Mouse (Mus musculus) layer of hippocampus, adult 11-12 months (tissue): ENCODE results near the gene Mfsd11.
"Not testable (repeated sequence)": the region's sequence is repeated elsewhere in the genome, so short reads cannot be mapped to it uniquely, and the experiment has no call there.

ENCODE experiments used
- DNase-seq: peaks from one replicate; pipeline ENCODE4 v3.0.0; 2022; ENCODE audit warnings: low spot score

The Mfsd11 gene

GRCm38 (mm10) chr11:116821057-116821940, 30.9 kb upstream of the Mfsd11 start:
- DNase-seq = no peak

GRCm38 (mm10) chr11:116822215-116822614, 30.0 kb upstream of the Mfsd11 start:
- DNase-seq = no peak

GRCm38 (mm10) chr11:116822626-116823025, 29.6 kb upstream of the Mfsd11 start:
- no peak for DNase-seq

GRCm38 (mm10) chr11:116823255-116823654, 29.0 kb upstream of the Mfsd11 start:
- no peak for DNase-seq

GRCm38 (mm10) chr11:116823885-116824284, 28.4 kb upstream of the Mfsd11 start:
- not testable (repeated sequence) for DNase-seq

- no peak for DNase-seq
These were observed 27.0 kb upstream of the Mfsd11 start for GRCm38 (mm10) chr11:116825230-116825629.

GRCm38 (mm10) chr11:116826550-116827504, 25.4 kb upstream of the Mfsd11 start:
- no peak for DNase-seq

- DNase-seq = peak; percentile 53
These were observed 24.6 kb upstream of the Mfsd11 start, which contains the start of gene Mxra7 for GRCm38 (mm10) chr11:116827534-116828165. TSS of gene Mxra7 (minus strand) at chr11:116828046.

GRCm38 (mm10) chr11:116832172-116832685, 20.0 kb upstream of the Mfsd11 start:
- no peak for DNase-seq

GRCm38 (mm10) chr11:116834954-116835353, 17.3 kb upstream of the Mfsd11 start:
- DNase-seq = no peak

GRCm38 (mm10) chr11:116836283-116836682, 16.0 kb upstream of the Mfsd11 start:
- DNase-seq = no peak

GRCm38 (mm10) chr11:116837441-116837840, 14.8 kb upstream of the Mfsd11 start:
- no peak for DNase-seq

- no peak for DNase-seq
These were observed 13.3 kb upstream of the Mfsd11 start for GRCm38 (mm10) chr11:116838936-116839335.

GRCm38 (mm10) chr11:116839601-116840000, 12.6 kb upstream of the Mfsd11 start:
- no peak for DNase-seq

- no peak for DNase-seq
These were observed 11.5 kb upstream of the Mfsd11 start for GRCm38 (mm10) chr11:116840748-116841147.

GRCm38 (mm10) chr11:116842531-116843260, 9.5 kb upstream of the Mfsd11 start:
- DNase-seq = peak; percentile 66

- peak; percentile 98 for DNase-seq
These were observed 8.7 kb upstream of the Mfsd11 start, which contains the start of the genes Mettl23 and Jmjd6 for GRCm38 (mm10) chr11:116843261-116844233. TSS of gene Mettl23 (plus strand) at chr11:116843278. TSS of gene Jmjd6 (minus strand) at chr11:116843449.

GRCm38 (mm10) chr11:116846593-116847181, 5.6 kb upstream of the Mfsd11 start:
- DNase-seq = no peak
